Mouse (Mus musculus) thymus, postnatal 25 days (tissue): ENCODE data around the gene Zfp422.

Experiments used
- DNase-seq: peaks from one replicate; pipeline ENCODE4 v3.0.0; 2022

The Zfp422 gene

DNA sequence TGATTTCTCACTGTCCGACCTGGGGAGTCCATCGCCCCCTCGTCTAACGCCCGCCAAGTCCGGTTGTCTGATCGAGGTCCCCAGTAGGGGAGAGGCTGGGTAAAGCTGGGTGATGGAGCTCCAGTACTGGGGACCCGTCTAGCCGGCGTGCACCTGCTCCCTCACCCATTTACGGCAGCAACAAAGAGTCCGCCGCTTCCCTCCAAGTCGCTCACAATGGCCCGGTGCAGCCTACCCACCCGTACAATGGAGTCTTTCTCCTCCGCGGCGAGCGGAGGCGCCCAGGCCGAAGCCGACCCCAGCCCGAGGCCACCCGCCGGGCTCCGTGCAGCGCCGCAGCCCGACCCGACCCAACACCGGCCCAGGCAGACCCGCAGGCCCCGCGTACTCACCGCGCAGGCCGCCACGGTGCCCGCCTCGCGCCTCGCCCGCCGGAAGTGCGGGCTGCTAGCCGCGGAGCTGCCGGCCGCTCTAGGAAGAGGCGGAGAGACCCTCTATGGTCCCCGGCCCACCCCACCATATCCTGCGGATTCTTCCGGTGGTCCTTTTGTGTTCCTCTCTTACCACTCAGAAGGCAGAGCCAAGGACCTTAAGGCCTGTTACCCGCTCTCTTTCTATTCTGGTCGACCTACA is at the start of gene Zfp422:
Gene Zfp422, minus strand, starts transcription at position 461 of the 633 bp plus-strand sequence.
- DNase-seq: peak; percentile 83

DNA sequence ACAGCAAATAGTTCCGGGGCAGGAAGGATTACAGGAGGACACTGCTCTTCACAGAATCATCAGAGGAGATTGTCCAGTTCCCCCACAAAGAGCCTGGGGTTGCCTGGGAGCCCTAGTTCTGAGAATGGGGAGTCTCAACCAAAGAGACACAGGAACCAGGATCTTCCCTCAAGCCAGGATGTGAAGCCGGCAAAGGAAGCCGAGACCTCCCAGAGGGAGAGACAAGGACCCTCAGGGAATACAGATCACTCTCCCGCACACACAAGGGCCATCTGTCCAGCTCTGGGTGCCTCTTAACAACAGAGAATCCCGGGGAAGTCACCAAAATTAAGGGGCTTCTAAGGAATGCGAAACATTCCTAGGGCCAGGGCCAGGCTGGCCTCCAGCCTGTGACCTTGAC is 48.5 kb upstream of the Zfp422 start:
- no peak for DNase-seq

DNA sequence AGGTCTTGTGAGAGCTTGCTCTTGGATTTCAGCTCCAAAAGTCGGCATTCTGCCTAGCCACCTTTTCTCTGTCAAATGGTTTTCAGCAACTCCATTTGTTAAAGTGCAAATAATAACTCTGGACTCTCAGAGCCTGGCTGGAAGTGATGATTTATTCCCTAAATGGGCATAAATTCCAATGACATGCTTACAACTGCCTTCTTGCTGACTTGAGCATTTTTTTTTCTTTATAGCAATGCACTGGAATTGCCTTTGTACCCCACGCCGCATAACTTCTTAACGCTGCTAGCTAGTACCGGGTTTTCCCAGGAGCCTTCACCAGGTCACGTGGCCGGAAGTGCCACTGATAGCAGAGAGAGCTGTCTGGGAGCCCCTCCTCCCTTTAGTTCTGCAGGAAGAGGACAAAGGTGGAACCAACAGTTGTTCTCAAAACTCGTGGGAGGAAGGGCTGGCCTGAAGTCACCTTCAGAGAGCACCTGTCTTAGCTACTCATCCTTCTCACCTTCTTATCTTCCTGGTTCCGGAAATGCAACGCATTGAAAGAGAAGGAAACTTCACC is 47.6 kb upstream of the Zfp422 start:
- DNase-seq: peak; percentile 14

DNA sequence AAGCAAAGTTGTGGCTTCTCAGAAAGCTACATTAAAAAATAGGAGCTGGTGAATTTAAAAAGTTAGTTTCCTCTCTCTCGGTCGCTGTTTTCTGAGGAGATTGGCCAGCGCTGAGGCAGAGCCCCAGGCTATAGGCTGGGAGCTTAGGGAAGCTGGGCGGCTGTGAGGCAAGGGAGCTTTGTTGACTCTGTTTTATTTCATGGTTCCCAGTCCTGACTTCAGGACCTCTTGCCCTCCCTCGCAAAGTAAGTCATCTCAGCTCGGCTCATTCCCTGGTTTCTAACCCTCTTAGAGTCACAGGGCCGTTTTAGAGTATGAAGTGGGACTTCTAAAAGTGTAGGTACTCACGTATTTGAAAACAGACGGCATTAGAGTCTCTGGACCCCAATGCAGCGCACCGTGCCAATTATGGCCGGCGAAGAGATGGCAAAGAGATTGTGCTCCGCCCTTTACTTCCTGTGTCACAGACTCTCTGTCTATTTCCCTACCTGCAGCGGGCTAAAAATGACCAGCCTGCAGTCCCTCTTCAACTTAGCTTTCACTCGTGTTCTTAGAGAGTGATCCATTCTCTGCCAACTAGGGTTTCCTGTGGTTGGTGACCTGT is 45.6 kb upstream of the Zfp422 start:
- no peak for DNase-seq

DNA sequence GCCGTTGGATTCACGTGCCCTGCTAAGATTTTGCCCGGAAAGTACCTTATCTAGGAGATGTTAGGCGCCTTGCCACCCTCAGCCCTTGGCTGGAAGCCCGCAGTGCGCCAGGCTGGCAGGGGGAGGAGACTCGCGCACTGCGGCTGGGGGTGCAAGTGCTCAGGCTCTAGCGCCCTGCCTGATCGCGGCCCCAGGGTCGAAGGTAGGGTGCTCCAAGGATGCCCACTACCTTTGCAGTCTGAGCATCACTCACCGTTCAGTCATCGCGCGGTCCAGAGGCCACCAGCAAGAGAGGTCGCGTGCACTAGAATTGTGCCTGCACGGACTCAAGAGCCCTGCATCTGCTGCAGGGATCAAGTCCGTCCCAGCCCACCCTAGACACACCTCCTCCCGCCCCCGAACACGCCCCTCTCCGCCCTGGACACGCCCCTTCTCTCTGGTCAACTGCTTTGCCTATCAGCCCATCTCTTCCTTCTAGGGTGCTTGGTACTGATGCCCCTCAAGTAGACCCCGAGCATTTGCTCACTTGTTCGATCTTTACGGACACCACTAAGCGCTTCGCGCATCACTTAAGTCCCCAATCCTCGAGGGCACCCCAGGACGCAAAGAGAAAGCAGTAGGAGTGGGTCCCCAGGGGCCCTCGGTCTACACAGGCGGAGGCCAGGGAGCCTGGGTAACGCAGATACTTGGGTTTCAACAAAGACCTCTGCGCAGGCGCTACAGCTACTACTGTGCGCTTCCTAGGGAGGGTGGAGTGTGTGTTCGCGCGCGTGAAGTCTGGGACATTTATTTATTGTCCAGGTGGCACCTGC is 44.9 kb upstream of the Zfp422 start, which contains the start of gene Rassf4:
Gene Rassf4, minus strand, starts transcription at position 482 of the 812 bp plus-strand sequence.
- DNase-seq: peak; percentile 81

DNA sequence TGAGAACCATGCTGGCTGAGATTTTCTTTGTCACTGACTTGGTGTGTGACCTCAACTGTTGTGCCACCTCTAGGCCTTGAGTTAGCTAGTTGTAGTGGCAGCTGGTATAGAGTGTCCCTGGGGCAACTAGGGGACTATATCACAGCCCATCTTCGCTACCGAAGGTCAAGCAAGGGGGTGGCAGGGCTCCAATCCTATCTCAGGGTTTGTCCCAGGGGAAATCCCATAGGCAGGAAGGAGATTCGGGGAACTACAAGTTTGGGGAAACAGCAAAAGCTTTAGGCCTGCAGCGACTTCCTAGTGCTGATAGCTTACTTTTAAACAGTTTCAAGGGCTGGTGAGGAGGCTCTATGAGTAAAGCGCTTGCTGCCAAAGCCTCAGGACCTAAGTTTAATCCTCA is 43.5 kb upstream of the Zfp422 start:
- no peak for DNase-seq

DNA sequence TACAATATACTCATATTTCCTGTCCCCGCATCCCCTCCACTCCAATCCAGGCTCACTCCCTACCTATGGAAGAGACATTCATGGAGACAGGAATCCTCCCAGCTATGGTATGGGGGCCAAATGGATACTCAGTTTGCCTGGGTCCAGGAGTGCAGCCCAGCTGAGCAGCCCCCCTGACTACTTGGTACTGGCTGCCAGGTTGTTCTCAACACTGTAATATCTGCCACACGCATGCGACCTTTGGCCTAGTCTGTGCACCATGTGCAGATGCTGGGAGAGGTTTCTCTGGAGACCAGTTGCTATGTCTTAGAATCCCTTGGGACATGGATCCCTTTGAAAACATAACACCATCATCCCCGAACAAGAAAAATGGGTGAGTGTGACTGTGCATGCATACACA is 43.0 kb upstream of the Zfp422 start:
- DNase-seq: no peak

DNA sequence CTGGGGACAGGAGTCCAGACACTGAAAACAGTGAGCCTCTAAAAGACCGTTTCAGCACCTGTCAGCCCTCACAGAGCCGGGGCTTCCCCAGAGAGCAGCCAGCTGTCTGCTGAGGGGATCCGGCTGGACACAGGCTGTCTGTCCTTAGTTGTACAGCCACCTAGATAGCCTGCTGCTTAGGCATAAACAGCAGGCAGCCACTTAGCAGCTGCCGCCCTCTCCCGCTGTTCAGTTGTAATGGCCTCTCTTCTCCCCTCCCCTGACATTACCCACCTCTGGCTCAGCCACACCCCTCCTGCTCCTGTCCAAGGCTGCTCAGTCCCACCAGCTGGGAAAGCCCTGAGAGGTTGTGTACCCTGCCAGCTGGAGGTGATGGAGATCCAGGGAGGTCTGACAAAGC is 42.2 kb upstream of the Zfp422 start:
- DNase-seq: no peak

DNA sequence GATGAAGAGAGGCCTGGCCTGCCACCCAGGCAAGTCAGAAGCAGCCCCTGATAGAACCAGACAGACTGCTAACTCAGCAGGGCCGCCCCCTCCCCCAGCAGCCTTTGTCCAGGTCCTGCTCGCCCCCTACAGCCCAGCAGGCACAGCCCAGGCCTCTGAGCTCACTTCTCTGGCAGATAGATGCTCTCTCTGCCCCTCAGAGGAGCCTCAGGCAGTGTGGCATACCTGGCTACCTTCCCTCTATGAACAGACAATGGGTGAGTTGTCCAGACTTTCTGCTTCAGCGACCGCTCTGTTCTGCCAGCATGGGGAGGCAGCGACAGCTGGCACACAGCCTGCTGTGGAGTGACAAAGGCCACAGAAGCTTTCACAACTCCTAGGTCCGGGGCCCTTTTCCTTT is 41.3 kb upstream of the Zfp422 start:
- no peak for DNase-seq

DNA sequence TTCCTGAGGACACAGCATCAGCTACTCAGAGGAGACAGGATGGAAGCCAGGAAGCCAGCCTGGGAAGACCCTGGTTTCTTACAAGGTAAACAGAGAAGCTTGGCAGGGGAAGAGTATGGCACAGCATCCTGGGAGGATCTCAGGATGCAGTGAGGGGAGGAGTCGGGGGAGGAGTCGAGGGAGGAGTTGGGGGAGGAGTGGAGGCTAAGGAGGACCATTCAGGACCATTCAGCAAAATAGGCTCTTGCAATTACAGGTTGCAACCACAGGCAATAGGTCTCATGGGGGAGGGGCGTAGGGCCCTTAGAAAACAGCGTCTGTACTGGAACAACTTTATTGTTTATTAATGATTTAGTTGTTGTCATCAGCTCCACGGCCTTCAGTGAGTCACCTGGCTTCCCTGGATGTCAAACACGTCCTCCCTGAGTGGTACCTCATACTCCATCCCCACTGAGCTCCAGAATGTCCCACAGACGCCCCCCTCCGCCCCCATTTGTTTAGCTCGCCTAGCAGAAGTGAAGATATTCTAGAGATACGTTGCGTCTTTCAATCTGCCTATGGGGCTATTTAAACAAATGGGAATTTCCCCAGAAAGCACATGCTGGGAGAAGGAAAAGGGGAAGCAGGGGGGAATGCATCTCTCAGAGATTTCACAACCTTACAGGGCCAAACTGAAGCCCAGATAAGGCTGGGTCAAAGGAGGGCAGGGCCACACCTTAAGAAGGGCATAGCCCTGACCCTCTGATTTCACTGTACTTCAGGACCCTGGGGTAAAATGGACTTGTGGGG is 40.1 kb upstream of the Zfp422 start:
- DNase-seq: no peak

DNA sequence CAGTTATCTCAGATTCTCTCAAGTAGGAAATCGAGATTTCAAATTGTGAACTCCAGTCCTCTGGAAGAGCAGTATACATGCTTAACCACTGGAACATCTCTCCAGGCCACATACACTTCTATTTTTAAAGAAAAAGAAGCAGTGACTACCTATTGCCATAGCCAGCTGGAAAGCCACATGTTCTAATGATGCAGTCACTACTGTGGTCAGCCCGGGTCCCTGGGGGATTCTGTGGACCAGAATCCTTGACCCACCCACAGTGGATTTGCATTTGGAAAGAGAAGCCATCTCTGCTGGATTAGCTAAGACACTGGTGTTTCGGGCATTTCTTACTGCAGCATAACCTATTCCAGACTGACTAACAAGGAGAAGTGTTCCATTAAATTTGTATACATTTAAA is 38.6 kb upstream of the Zfp422 start:
- no peak for DNase-seq

DNA sequence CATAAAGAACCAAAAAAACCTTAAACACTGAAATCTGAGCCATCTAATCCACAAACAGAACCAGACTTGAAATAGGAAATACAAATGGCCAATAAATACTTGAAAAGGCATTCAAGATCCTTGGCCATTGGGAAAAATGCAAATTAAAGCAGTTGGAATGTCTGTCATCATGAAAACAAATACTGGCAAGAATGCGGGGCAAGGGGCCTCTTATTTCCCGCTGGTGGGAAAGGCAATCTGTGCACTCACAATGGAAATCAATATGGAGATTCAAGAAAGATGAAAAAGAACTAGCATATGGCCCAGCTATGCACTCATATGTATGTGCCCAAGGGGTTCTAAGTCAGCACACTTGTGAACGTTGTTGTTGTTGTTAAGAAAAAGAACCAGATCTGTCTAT is 38.1 kb upstream of the Zfp422 start:
- DNase-seq: no peak

DNA sequence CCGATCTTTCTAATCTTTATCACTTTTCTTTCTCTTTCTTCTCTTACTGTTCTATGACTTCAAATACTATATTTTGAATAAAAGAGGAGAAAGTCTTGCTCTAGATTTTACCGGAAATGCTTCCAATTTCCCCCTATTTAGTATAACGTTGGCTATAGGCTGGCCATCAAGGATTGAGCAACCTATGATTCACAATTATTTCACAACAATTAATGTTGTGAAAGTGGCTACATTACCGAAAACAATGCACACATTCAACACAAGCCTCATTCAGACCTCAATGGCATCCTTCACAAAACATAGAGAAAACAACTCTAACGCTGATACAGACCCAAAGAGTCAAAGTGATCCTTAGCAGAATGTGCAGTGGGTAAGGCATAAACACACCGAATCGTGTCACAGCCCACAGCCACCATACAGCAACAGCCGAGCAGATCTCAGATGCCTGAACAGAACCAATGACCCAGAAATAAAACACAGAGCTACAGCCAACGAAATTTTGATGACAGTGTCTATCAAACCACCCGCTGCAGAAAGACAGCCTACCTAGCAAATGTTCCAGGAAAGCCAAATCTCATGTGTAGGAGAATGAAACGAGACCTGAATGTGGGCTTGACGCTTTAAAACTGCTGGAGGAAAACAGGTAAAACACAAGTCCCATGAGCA is 37.4 kb upstream of the Zfp422 start:
- DNase-seq: no peak

DNA sequence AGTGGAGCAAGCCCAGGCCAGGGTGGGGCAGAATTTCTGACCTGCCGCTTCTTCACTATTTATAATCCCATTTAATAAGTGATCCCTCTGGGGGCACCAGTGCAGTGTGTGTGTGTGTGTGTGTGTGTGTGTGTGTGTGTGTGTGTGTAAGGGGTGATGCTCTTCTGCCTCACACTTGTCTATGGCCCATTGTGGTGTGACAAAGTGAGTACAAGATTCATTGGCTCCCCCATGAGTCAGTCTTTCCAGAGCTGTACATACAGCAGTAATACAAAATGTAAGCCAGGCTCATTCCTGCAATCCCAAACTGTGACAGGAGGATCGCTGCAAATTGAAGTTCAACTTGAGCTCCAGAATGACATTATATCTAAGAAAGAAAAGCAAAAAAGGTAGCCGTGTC is 36.0 kb upstream of the Zfp422 start:
- DNase-seq: no peak

DNA sequence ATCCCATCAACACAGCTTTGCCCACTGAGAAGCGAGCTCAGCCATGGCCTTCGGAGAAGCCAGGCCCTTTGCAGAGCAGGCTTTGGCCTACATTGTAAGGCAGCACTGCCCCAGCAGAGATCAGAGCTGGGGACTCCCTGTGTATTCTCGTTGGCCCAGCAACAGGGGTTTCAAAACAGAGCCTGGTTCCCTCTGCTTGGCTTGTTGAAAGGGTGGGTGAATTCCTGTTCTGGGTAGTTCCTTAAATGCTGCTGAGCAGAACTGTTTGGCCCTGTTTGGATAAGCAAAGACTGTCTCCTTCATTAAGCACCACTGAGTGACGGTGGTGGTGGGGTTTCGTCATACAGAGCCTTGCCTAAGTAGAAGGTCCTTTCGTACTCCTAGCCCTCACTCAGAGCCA is 35.2 kb upstream of the Zfp422 start:
- DNase-seq: no peak

DNA sequence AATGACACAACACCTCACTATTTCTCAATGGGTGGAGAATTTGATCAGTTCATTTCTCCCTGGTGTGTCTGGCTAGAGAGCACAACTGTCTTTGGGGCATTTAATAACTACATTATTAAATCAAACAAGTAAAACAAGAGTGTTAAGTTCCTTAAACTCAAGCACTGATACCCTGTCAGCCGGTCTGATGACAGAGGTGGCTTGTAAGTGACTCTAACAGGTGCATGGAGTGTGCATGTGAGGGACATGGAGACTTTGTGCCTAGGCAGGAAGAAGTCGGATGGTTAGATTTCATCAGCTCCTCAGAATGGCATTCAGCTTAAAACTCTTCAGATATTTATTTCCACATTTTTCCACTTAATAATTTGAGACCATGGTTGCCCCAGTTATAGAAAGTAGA is 34.6 kb upstream of the Zfp422 start:
- DNase-seq: no peak

DNA sequence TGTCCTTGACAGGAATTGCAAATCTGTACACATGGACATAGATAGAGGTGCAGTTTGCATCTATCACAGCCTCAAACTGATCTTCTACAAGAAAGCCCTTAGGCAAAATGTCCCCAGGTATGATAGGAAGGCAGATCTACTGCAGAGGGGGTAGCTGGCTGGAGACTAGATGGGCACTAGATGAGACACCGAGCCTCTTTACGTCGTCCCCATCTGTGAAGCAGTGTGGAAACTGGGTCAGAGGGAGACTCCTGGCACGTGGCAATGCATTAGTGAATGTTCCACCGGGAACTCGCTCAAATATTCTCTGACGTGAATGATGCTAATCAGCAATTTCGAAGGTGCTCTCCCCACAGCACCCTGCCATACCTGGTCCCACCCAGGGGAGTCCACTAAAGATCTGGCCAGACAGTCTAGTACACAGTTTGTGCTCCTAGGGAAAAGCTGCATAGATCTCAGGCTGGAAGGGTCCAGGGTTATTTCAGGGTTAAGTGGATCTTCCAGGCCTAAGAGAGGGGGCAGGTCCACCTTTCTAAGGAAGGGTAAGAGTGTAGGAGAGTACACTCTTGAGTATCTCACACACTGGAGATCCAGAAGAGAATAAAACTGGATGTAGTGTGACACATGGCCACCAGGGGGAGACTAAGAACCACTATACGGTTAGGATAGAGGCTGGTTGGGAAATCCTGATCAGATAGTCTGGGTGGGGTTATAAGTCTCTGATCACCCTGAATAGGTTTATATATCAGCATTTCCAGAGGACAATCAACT is 25.1 kb upstream of the Zfp422 start:
- DNase-seq: peak; percentile 36

DNA sequence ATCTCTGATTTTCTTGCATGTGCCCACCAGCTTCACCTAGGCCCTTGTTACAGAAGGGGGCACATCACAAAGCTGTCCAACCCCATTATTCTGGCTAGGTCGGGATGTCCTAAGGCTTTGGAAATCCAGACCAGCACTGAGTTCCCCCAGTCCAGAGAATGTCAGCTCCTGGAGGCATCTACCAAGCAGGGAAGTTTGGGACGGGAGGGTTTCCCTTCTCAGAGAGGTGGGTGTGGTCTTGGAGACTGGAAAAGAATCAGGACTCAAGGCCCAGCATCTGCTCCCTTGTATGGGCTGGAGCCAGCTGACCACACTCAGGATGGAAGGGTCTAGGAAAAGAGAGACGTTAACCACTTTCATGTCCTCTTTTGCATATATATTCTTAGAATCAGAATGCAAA is 24.4 kb upstream of the Zfp422 start:
- DNase-seq: no peak

DNA sequence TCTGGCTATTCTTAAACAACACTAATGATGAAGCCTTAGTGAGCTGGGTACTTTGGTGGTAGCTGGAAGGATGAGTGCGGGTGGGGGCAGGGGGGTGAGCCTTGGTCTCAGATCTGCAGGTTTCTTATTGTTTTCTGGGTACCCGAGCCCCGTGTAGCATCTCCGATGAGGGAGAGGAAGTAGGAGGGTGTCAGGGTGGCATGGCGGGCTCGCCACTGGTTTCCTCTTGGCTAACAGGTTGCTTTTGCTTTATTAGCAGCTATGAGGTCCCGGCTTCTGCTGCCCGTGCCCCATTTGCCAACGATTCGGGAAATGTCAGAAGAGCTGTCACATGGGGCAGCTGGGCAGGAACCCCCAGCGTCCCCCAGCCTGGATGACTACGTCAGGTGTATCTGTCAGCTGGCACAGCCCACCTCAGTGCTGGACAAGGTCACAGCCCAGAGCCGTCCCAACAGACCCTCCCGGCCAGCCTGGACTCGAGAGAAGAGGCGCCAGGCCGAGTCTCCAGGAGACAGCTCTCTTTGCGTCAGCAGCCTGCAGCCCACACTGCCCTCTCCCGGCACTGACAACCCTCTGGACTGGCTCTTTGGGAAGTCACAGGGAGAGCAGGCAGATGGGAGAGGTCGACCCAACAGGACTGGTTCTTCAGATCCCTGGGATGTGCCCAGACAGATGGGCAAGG is 22.8 kb upstream of the Zfp422 start:
- DNase-seq: no peak

DNA sequence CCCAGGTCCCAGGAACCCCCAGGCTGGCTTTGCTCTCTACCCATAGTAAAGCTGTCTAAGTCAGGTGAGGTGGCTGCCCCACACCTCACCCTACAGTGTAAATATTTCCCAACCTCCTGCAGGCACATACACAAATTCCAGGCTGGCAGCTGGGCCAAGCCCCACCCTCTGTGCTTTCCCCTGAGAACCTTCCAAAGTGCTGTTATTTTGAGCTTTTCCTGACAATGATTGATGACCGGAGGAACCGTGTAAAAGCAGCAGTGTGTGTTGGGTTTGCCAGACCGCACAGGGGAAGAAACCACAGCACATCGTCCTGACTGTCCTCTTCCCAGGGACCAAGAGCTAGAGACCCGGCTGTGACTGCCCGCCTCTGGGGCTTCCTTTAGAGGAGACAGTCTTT is 21.6 kb upstream of the Zfp422 start, which contains the start of gene Depp1:
Gene Depp1, plus strand, starts transcription at position 204 of the 400 bp plus-strand sequence.
- DNase-seq: no peak

DNA sequence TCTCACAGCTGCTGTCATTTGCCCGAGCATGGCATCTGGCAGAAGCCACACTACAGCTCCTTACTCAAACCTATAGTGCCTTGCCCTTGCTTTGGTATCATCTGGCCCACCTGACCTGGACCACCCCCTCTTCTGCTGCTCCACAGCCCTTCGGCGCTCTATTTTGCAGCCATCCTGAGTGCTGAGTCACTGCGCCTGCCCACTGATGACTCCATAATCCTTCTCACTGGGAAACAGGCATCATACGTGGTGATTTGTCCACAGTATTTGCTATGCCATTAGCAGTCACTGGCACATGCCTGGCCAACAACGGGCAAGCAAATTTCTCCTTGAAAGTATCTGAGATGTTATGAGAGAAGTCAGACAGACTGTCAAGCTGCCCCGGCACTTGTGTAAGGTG is 21.0 kb upstream of the Zfp422 start:
- DNase-seq: no peak
